Mouse (Mus musculus) CH12F3 (cell line): ENCODE measurements around the gene Gm3029.
"Not testable (repeated sequence)": the region's sequence is repeated elsewhere in the genome, so short reads cannot be mapped to it uniquely, and the experiment has no call there.

ENCODE experiments used
- in situ Hi-C: fragments of 300-500 bp; cut with MboI; formaldehyde crosslinking; loops from 2 replicates; pipeline ENCODE4 v1.14.3; 2020; ENCODE audit warnings: low sequenced_read_pairs

Gene Gm3029

DNA sequence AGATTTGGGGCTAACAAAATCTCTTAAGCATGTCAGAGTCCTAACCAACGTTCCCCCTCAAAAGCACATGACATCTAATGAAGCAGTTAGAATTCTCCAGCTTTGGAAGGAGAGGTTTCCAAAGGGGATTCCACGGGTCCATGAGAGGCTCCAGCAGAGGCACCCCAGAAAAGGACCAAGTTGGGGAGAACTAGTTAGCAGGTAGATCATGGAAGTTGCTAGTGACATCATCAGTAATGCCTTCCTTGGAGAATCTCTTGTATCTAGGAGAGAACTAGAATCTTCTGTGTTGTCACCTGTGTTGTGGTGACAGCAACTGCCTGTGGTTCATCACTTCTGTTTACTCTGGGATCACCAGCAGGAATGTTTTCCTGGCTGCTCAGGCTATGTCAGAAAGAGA lies at the start of gene Gm3029:
Gm3029 (plus strand) TSS at position 301 of the 400 bp plus-strand sequence.
- in situ Hi-C loops: not testable (repeated sequence)

DNA sequence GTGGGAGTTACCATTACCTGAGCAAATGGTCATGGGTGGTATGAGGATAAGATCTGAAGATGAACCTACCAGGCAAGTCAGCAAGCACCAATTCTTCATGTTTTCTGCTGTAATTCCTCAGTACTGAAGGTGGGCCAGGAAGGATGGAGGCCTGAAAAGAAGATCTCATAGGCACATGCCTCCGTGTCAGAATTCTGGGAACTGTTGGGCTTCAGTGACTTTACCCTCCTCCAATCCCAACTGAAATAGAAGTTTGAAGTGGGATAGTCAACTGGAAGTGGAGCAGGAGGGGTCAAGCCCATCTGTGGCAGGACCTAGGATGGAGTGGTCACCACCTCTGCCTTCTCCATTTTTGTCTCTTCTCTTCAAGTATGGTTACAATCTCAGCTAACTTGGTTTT lies 47.7 kb upstream of the Gm3029 start, which contains the start of gene Gm2916:
Gm2916 (plus strand) TSS at position 301 of the 400 bp plus-strand sequence.
- in situ Hi-C loops: not testable (repeated sequence)

DNA sequence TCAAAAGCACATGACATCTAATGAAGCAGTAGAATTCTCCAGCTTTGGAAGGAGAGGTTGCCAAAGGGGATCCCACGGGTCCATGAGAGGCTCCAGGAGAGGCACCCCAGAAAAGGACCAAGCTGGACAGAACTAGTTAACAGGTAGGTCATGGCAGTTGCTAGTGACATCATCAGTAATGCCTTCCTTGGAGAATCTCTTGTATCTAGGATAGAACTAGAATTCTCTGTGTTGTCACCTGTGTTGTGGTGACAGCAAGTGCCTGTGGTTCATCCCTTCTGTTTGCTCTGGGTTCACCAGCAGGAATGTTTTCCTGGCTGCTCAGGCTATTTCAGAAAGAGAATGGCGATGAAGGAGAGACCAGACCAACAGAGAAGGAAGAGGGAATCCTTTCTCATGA lies 31.7 kb downstream of the Gm3029 start, which contains the start of gene Gm3095:
Gm3095 (plus strand) TSS at position 301 of the 400 bp plus-strand sequence.
- in situ Hi-C loops: not testable (repeated sequence)
